Mouse (Mus musculus) thymus, postnatal 0 days (tissue): ENCODE results near the gene Zcchc7. TPM values are rescaled to one million over a fixed set of nuclear protein-coding genes. Genes with fewer than 3 reads are reported as not detected.

Experiments
- DNase-seq: peaks from one replicate; pipeline ENCODE4 v3.0.0-alpha.2; 2015; ENCODE audit warnings: low spot score
- polyA plus RNA-seq: library from polyadenylated mRNA; unstranded; fragments of >200 nt; fragmentation: Nextera tagmentation; extraction: Ambion mirVana; gene quantifications from 2 replicates; pipeline ENCODE4 v1.2.1, GENCODE M21; 2015

Zcchc7 gene
- 49.7 and 65.8 TPM in 2 replicates for polyA plus RNA-seq

- DNase-seq, result no peak
These were observed at the start of gene Zcchc7 for GRCm38 (mm10) chr4:44755553-44756133. TSS of gene Zcchc7 (plus strand) at chr4:44755877.

GRCm38 (mm10) chr4:44705967-44706366, 49.7 kb upstream of the Zcchc7 start:
- DNase-seq, result no peak

- no peak for DNase-seq
These were observed 48.8 kb upstream of the Zcchc7 start for GRCm38 (mm10) chr4:44706865-44707264.

- no peak for DNase-seq
These were observed 47.4 kb upstream of the Zcchc7 start for GRCm38 (mm10) chr4:44708311-44708710.

- no peak for DNase-seq
These were observed 46.5 kb upstream of the Zcchc7 start for GRCm38 (mm10) chr4:44709091-44709695.

GRCm38 (mm10) chr4:44709740-44710700, 45.7 kb upstream of the Zcchc7 start, which contains the start of gene Pax5:
TSS of gene Pax5 (minus strand) at chr4:44710487.
- DNase-seq, result no peak

GRCm38 (mm10) chr4:44710701-44711097, 45.0 kb upstream of the Zcchc7 start:
- DNase-seq, result no peak

GRCm38 (mm10) chr4:44711136-44711900, 44.4 kb upstream of the Zcchc7 start:
- DNase-seq, result no peak

GRCm38 (mm10) chr4:44712051-44712700, 43.5 kb upstream of the Zcchc7 start:
- DNase-seq, result no peak

GRCm38 (mm10) chr4:44712786-44713553, 42.7 kb upstream of the Zcchc7 start:
- DNase-seq, result no peak

GRCm38 (mm10) chr4:44713554-44714051, 42.1 kb upstream of the Zcchc7 start:
- DNase-seq, result no peak

GRCm38 (mm10) chr4:44714111-44714621, 41.5 kb upstream of the Zcchc7 start:
- no peak for DNase-seq

GRCm38 (mm10) chr4:44715621-44716160, 40.0 kb upstream of the Zcchc7 start:
- no peak for DNase-seq

- no peak for DNase-seq
These were observed 39.3 kb upstream of the Zcchc7 start for GRCm38 (mm10) chr4:44716391-44716790.

GRCm38 (mm10) chr4:44717676-44718075, 38.0 kb upstream of the Zcchc7 start:
- no peak for DNase-seq

GRCm38 (mm10) chr4:44720046-44720445, 35.6 kb upstream of the Zcchc7 start:
- DNase-seq, result no peak

- no peak for DNase-seq
These were observed 34.4 kb upstream of the Zcchc7 start for GRCm38 (mm10) chr4:44721237-44721636.

- DNase-seq, result no peak
These were observed 15.2 kb upstream of the Zcchc7 start for GRCm38 (mm10) chr4:44740471-44740870.
